Mouse (Mus musculus) hindlimb bud, embryonic 11.5 days (tissue): ENCODE measurements around the gene Zfand3.

Experiments used
- DNase-seq: peaks from one replicate; pipeline ENCODE4 v3.0.0-alpha.2; 2012; ENCODE audit warnings: low read depth, low spot score; ENCODE audit errors: extremely low spot score

Gene Zfand3

GRCm38 (mm10) chr17:30146555-30146954 lies 142.0 kb downstream of the Zfand3 start:
- no peak for DNase-seq

GRCm38 (mm10) chr17:30147897-30148296 lies 143.4 kb downstream of the Zfand3 start:
- no peak for DNase-seq

GRCm38 (mm10) chr17:30148320-30148719 lies 143.8 kb downstream of the Zfand3 start:
- no peak for DNase-seq

- DNase-seq = no peak
Measured at GRCm38 (mm10) chr17:30149911-30150310, 145.4 kb downstream of the Zfand3 start.

- DNase-seq = peak; percentile 20
Measured at GRCm38 (mm10) chr17:30154144-30154543, 149.6 kb downstream of the Zfand3 start.

- DNase-seq = no peak
Measured at GRCm38 (mm10) chr17:30154861-30155260, 150.3 kb downstream of the Zfand3 start.

- no peak for DNase-seq
Measured at GRCm38 (mm10) chr17:30155411-30155925, 150.9 kb downstream of the Zfand3 start.

- no peak for DNase-seq
Measured at GRCm38 (mm10) chr17:30158419-30159108, 154.0 kb downstream of the Zfand3 start.

- no peak for DNase-seq
Measured at GRCm38 (mm10) chr17:30159341-30159740, 154.8 kb downstream of the Zfand3 start.

GRCm38 (mm10) chr17:30160823-30161432 lies 156.4 kb downstream of the Zfand3 start:
- DNase-seq = no peak

- DNase-seq = no peak
Measured at GRCm38 (mm10) chr17:30162983-30163382, 158.4 kb downstream of the Zfand3 start.

GRCm38 (mm10) chr17:30163793-30164192 lies 159.3 kb downstream of the Zfand3 start:
- DNase-seq = no peak

GRCm38 (mm10) chr17:30164818-30165217 lies 160.3 kb downstream of the Zfand3 start:
- no peak for DNase-seq

- DNase-seq = no peak
Measured at GRCm38 (mm10) chr17:30177435-30177834, 172.9 kb downstream of the Zfand3 start.

GRCm38 (mm10) chr17:30178402-30178801 lies 173.9 kb downstream of the Zfand3 start:
- DNase-seq = no peak

GRCm38 (mm10) chr17:30180197-30180596 lies 175.7 kb downstream of the Zfand3 start:
- DNase-seq = no peak

GRCm38 (mm10) chr17:30181554-30181953 lies 177.0 kb downstream of the Zfand3 start:
- no peak for DNase-seq

GRCm38 (mm10) chr17:30182063-30182462 lies 177.5 kb downstream of the Zfand3 start:
- no peak for DNase-seq

GRCm38 (mm10) chr17:30183561-30183960 lies 179.0 kb downstream of the Zfand3 start:
- no peak for DNase-seq

GRCm38 (mm10) chr17:30187154-30187553 lies 182.6 kb downstream of the Zfand3 start:
- no peak for DNase-seq

GRCm38 (mm10) chr17:30187581-30187980 lies 183.0 kb downstream of the Zfand3 start:
- no peak for DNase-seq
